Comparison of ENCODE assay signal across 9 mouse cellular contexts in the genomic region with DNA sequence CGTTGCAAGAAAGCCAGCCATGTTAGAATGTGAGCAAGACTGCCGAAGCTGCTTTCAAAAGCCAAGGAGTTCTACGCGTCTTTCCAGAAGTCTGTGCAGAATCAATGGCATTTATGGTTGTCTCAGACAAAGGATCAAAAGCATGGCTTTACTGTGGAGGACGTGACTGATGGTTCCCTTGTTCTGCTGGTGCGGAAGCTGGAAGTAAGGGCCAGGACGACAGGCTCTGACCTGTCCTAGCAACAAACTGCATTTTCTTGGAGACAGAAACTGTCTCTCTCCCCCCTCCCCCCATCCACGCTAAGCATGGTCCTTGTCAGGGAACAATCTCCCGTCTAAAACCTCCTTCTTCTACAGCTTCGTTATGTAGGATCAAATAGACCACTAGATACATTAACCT.
DNase-seq lines count a peak whose midpoint lies in the region; ATAC-seq and TF ChIP-seq lines count a peak whose summit lies in the region.
"Had no signal": no experiment of that assay in that cellular context is flagged by ENCODE, and none has a peak within 500 bp of the region (broad histone marks: within the 10 kb centered on the region; RNA-seq: fewer than 3 reads in every experiment).

No protein-coding gene starts in this region.

- no peak for DNase-seq in heart, postnatal 0 days (ENCODE audit: low spot score)
- DNase-seq in heart, postnatal 25 days (ENCODE audit: low spot score), result no peak
- DNase-seq in embryo, embryonic 9.5 days (ENCODE audit: extremely low spot score), result peak; percentile 61
- peak; percentile 55 for DNase-seq in neural tube, embryonic 11.5 days (ENCODE audit: low spot score)
- DNase-seq in gastrocnemius, postnatal 25 days, result no peak
- DNase-seq in kidney, postnatal 14 days, result no peak

- no peak for ATAC-seq in heart, postnatal 0 days (ENCODE audit: insufficient read depth, low read depth)
- ATAC-seq in hindbrain, embryonic 15.5 days (ENCODE audit: low FRiP score, low read depth), result peak; percentile 74
- peak; percentile 74 for ATAC-seq in neural tube, embryonic 11.5 days (ENCODE audit: insufficient read depth, low FRiP score, low TSS enrichment)
- no peak for ATAC-seq in erythroid progenitor cell, adult 5-6 weeks (replicated peaks; ENCODE audit: low FRiP score, poor library complexity, severe bottlenecking)

- H3K9ac ChIP-seq in heart, postnatal 0 days (replicated peaks; ENCODE audit: low read depth, low read length), result no peak overlapping the region
- peak overlapping the region; percentile 19; the same call in 1 of the 2 replicates for H3K9ac ChIP-seq in hindbrain, embryonic 15.5 days
- peak overlapping the region; percentile 40 for H3K9ac ChIP-seq in neural tube, embryonic 11.5 days (ENCODE audit: low read length)

- intact Hi-C loops in heart, postnatal 25 days (cut with DNase I), result no loop called here

- no peaks in the 10 kb centered on the region for H3K36me3 ChIP-seq in heart, postnatal 0 days (replicated peaks; ENCODE audit: control insufficient read depth, insufficient read depth, low read length)
- H3K36me3 ChIP-seq in hindbrain, embryonic 15.5 days, result no peaks in the 10 kb centered on the region
- no peaks in the 10 kb centered on the region for H3K36me3 ChIP-seq in neural tube, embryonic 11.5 days (ENCODE audit: control insufficient read depth, insufficient read depth, low read length)

- 40% methylated on average over 10 of the region's 10 CpGs for WGBS in heart, postnatal 0 days
- WGBS in hindbrain, embryonic 15.5 days, result 7% methylated on average over 10 of the region's 10 CpGs
- WGBS in neural tube, embryonic 11.5 days, result 8% methylated on average over 10 of the region's 10 CpGs

- no peak for TF ChIP-seq CTCF in heart, postnatal 0 days (IDR thresholded peaks at IDR 0.05; ENCODE audit: low read depth)

- H3K4me1 ChIP-seq in heart, postnatal 0 days (ENCODE audit: control insufficient read depth, insufficient read depth), result no peaks in the 10 kb centered on the region
- H3K4me1 ChIP-seq in hindbrain, embryonic 15.5 days (replicated peaks), result peaks cover 6% of the 10 kb centered on the region; the same call in 1 of the 2 replicates
- H3K4me1 ChIP-seq in neural tube, embryonic 11.5 days (ENCODE audit: control insufficient read depth, insufficient read depth, low read length), result no peaks in the 10 kb centered on the region
- H3K4me1 ChIP-seq: megakaryocyte, embryonic 14.5 days had no signal

- H3K27ac ChIP-seq in heart, postnatal 0 days (ENCODE audit: low read depth), result no peak overlapping the region
- peak overlapping the region; percentile 14 for H3K27ac ChIP-seq in hindbrain, embryonic 15.5 days (replicated peaks)
- no peak overlapping the region for H3K27ac ChIP-seq in neural tube, embryonic 11.5 days (ENCODE audit: low read depth, low read length)

- peak overlapping the region; percentile 7; the same call in 1 of the 2 replicates for H3K4me2 ChIP-seq in heart, postnatal 0 days (ENCODE audit: low read depth, low read length)
- H3K4me2 ChIP-seq in hindbrain, embryonic 15.5 days, result peak overlapping the region; percentile 50
- H3K4me2 ChIP-seq in neural tube, embryonic 11.5 days (ENCODE audit: low read depth), result peak overlapping the region; percentile 41

- TF ChIP-seq EP300 in heart, postnatal 0 days (IDR thresholded peaks at IDR 0.05; ENCODE audit: low read depth), result no peak

- H3K9me3 ChIP-seq in heart, postnatal 0 days (replicated peaks; ENCODE audit: control insufficient read depth, low read length), result no peaks in the 10 kb centered on the region
- H3K9me3 ChIP-seq in hindbrain, embryonic 15.5 days, result no peaks in the 10 kb centered on the region
- H3K9me3 ChIP-seq in neural tube, embryonic 11.5 days (ENCODE audit: control insufficient read depth, low read length), result no peaks in the 10 kb centered on the region

- H3K27me3 ChIP-seq in heart, postnatal 0 days (ENCODE audit: control insufficient read depth, insufficient read depth, low read length), result no peaks in the 10 kb centered on the region
- H3K27me3 ChIP-seq in hindbrain, embryonic 15.5 days, result no peaks in the 10 kb centered on the region
- H3K27me3 ChIP-seq in neural tube, embryonic 11.5 days (ENCODE audit: control insufficient read depth, insufficient read depth, low read length), result no peaks in the 10 kb centered on the region
- H3K27me3 ChIP-seq: megakaryocyte, embryonic 14.5 days had no signal

- no peak overlapping the region for H3K4me3 ChIP-seq in heart, postnatal 0 days (ENCODE audit: low read depth, low read length)
- H3K4me3 ChIP-seq in hindbrain, embryonic 15.5 days, result peak overlapping the region; percentile 24; the same call in 1 of the 2 replicates
- H3K4me3 ChIP-seq in neural tube, embryonic 11.5 days (ENCODE audit: low read depth, low read length), result peak overlapping the region; percentile 21; the same call in 1 of the 2 replicates
- H3K4me3 ChIP-seq: megakaryocyte, embryonic 14.5 days had no signal

Comparison
In these comparisons a context has a peak if more than half of its experiments do, and no peak if none do; other contexts are left out.
1. ATAC-seq: peak in hindbrain, embryonic 15.5 days (single experiment) and neural tube, embryonic 11.5 days (single experiment); none in heart, postnatal 0 days (single experiment) and erythroid progenitor cell, adult 5-6 weeks (single experiment).
2. DNase-seq: peak in embryo, embryonic 9.5 days (single experiment) and neural tube, embryonic 11.5 days (single experiment); none in heart, postnatal 0 days (single experiment), heart, postnatal 25 days (single experiment), gastrocnemius, postnatal 25 days (single experiment) and kidney, postnatal 14 days (single experiment).
3. Peak in every context shown above with its lines, with median percentiles within 50 percentile points of each other: H3K4me2 ChIP-seq.